Mouse (Mus musculus) stomach, adult 2 months (tissue): ENCODE results near the gene Mgat4c. TPM values are rescaled to one million over a fixed set of nuclear protein-coding genes. Genes with fewer than 3 reads are reported as not detected.

ENCODE experiments used
- polyA plus RNA-seq: library from polyadenylated mRNA; depleted of rRNA; stranded (reverse); fragments of >200 nt; gene quantifications from 2 replicates; pipeline ENCODE4 v1.2.3, GENCODE M21; 2012; rRNA removed

Mgat4c gene
- not detected in 2 replicates for polyA plus RNA-seq

DNA sequence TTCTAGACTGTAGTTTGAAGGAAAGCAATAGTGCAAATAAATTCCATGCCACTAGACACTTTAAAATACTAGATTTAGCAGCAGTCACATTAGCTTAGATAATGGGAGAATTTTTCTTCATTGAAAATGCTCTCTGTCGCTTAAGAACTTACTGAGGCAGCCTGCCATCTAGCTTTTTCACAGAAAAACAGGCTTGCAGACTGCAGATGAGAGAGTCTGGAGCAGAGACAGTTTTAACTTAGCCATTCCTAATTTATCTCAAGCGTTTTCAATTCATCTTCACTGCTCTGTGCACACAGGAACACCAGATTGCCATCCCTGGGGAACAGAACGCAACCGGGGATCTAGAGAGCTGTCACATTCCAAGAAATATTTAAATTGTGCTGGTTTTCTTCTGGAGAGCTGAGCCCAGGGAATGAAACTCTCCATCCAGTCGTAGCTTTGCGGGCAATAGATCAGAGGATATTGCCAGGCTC lies at the start of gene Mgat4c:
Mgat4c (plus strand) TSS at position 51 of the 476 bp plus-strand sequence.

